Mouse (Mus musculus) left cerebral cortex, postnatal 36 days (tissue): ENCODE data around the gene Schip1. TPM values are rescaled to one million over a fixed set of nuclear protein-coding genes. Genes with fewer than 3 reads are reported as not detected.
A peak's percentile ranks its signal among the peaks of the same experiment; 100 is the strongest.

Source experiments
- DNase-seq, 2 experiments: peaks; one replicate each; pipeline ENCODE4 v3.0.0; 2021 to 2022; ENCODE audit warnings: low spot score in 2 of 2, mixed read lengths in 1 of 2
- intact Hi-C: fragments of 180-260 bp; cut with DNase I; formaldehyde crosslinking; loops from one replicate; pipeline ENCODE4 v1.15.1; 2025
- total RNA-seq, 2 experiments: library from RNA; stranded (reverse); gene quantifications; 2 replicates each; pipeline ENCODE4 v1.2.3; 2021

The Schip1 gene
- total RNA-seq, 2 experiments from 2014 or later, result 229 to 297 TPM

- no peak for DNase-seq
- intact Hi-C loops, result no loop called here
Measured at GRCm38 (mm10) chr3:68434897-68435296, 370.3 kb downstream of the Schip1 start.

- intact Hi-C loops, result no loop called here
- DNase-seq, result no peak
Measured at GRCm38 (mm10) chr3:68448480-68448879, 383.9 kb downstream of the Schip1 start.

GRCm38 (mm10) chr3:68451634-68452033, 387.0 kb downstream of the Schip1 start:
- intact Hi-C loops, result no loop called here
- no peak for DNase-seq

- intact Hi-C loops, result no loop called here
- DNase-seq, result no peak
Measured at GRCm38 (mm10) chr3:68453266-68453665, 388.7 kb downstream of the Schip1 start.

GRCm38 (mm10) chr3:68453719-68454455, 389.3 kb downstream of the Schip1 start:
- intact Hi-C loops, result no loop called here
- DNase-seq, result no peak

- intact Hi-C loops, result no loop called here
- DNase-seq, result peak; percentile 50 to 53
Measured at GRCm38 (mm10) chr3:68466643-68467042, 402.0 kb downstream of the Schip1 start.

- intact Hi-C loops, result no loop called here
Measured at GRCm38 (mm10) chr3:68467941-68468687, 403.5 kb downstream of the Schip1 start.

GRCm38 (mm10) chr3:68469643-68470042, 405.0 kb downstream of the Schip1 start:
- DNase-seq, result no peak
- intact Hi-C loops, result no loop called here

More at GRCm38 (mm10) chr3:68467941-68468687, 403.5 kb downstream of the Schip1 start:
- DNase-seq, result no peak

GRCm38 (mm10) chr3:68470061-68470460, 405.5 kb downstream of the Schip1 start:
- no peak for DNase-seq
- intact Hi-C loops, result no loop called here

GRCm38 (mm10) chr3:68470622-68471021, 406.0 kb downstream of the Schip1 start:
- intact Hi-C loops, result no loop called here
- DNase-seq, result no peak

GRCm38 (mm10) chr3:68476336-68476735, 411.7 kb downstream of the Schip1 start:
- DNase-seq, result no peak
- intact Hi-C loops, result no loop called here

- DNase-seq, result no peak
- intact Hi-C loops, result no loop called here
Measured at GRCm38 (mm10) chr3:68477478-68477877, 412.9 kb downstream of the Schip1 start.

GRCm38 (mm10) chr3:68479266-68479665, 414.7 kb downstream of the Schip1 start:
- peak; percentile 22 to 27 for DNase-seq
- intact Hi-C loops, result no loop called here

- intact Hi-C loops, result no loop called here
- no peak for DNase-seq
Measured at GRCm38 (mm10) chr3:68483517-68483916, 418.9 kb downstream of the Schip1 start.

- intact Hi-C loops, result no loop called here
- no peak for DNase-seq
Measured at GRCm38 (mm10) chr3:68484021-68484420, 419.4 kb downstream of the Schip1 start.

- intact Hi-C loops, result no loop called here
- DNase-seq, result no peak
Measured at GRCm38 (mm10) chr3:68484561-68484960, 420.0 kb downstream of the Schip1 start.

GRCm38 (mm10) chr3:68487621-68488020, 423.0 kb downstream of the Schip1 start:
- no peak for DNase-seq
- intact Hi-C loops, result no loop called here

- intact Hi-C loops, result no loop called here
- DNase-seq, result no peak
Measured at GRCm38 (mm10) chr3:68488316-68488715, 423.7 kb downstream of the Schip1 start.

- intact Hi-C loops, result loop anchor here (5.0 kb wide), 1 partner anchor 434 kb away; no protein-coding TSS in a partner anchor
- no peak for DNase-seq
Measured at GRCm38 (mm10) chr3:68491516-68491915, 426.9 kb downstream of the Schip1 start.

GRCm38 (mm10) chr3:68492066-68492465, 427.5 kb downstream of the Schip1 start:
- no peak for DNase-seq
- intact Hi-C loops, result loop anchor here (5.0 kb wide), 1 partner anchor 435 kb away; no protein-coding TSS in a partner anchor

- intact Hi-C loops, result loop anchor here (5.0 kb wide), 1 partner anchor 435 kb away; no protein-coding TSS in a partner anchor
Measured at GRCm38 (mm10) chr3:68492513-68492912, 427.9 kb downstream of the Schip1 start.

More at GRCm38 (mm10) chr3:68492513-68492912, 427.9 kb downstream of the Schip1 start:
- DNase-seq, result no peak
